Mouse (Mus musculus) retina, embryonic 14.5 days (tissue): Measurements from ENCODE around the gene H60c.
"Not testable (repeated sequence)": the region's sequence is repeated elsewhere in the genome, so short reads cannot be mapped to it uniquely, and the experiment has no call there.

Source experiments
- DNase-seq: peaks from one replicate; pipeline ENCODE4 v3.0.0-alpha.2; 2015; ENCODE audit warnings: low spot score

H60c gene

DNA sequence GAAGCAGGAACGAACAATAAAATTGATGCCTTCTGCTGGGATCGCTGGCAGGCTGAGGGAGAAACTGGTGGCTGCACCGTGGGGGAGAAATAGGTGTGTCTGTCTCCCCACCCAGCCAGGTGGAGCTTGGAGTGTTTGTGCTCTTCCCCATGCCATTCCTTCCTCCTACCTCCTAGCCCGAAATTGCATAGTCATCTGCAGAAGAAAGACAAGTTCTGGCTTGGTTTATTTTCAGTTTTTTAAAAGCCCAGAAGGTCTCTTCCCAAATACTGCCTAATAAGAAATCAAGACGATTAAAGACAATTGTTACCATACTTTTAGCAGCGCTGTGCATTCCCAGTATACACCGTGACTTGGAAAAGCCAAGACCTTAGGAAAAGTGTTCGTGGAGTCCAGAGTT lies at the start of gene H60c:
TSS of gene H60c (minus strand) at position 101 of the 400 bp plus-strand sequence.
- no peak for DNase-seq

DNA sequence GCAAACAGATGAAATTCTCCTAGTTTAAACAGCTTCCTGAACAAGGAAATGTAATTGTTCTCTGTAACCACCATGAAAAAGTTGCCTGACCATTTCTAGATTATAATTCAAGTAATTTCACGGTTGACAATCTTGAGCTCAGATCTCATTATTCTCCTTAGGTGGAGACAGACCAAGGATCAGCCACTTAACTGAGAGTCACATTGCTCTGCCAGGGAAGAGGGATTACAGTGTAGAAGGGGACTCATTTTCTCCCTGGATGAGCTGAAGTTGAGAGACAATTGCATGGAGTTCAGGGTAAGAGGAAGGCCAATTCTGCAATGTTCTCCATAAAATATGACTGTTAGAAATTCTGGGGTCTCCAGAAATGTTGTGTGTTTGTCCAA lies 41.2 kb upstream of the H60c start:
- no peak for DNase-seq

DNA sequence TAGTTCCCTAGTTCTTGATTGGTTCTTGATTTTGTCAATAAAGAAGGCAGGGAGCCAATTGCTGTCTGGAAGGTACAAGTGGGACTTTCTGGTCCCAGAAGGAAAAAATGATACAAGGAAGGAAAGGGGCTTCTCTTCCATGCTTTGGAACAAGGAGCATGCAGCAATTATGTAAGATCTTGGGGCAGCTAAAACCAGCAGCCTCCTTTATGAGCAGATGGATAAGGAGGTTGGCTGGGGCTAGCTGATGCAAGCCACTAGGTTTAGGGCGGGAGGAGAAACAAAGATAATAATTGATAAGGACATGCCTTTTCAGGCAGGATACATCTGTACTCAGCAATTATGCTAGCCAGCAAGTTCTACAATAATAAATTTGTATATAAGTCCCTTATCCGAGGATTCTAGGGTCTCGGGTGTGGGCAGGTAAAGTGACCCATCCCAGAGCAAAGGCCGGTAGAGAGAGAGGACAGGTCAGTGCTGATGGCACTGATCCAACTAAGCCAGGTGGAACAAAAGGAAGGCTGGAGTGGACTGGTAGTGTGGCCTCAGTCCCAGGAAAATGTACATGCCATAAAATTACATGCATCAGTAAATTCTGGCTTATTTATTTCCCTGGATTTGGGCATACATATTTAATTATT lies 40.7 kb upstream of the H60c start:
- no peak for DNase-seq

DNA sequence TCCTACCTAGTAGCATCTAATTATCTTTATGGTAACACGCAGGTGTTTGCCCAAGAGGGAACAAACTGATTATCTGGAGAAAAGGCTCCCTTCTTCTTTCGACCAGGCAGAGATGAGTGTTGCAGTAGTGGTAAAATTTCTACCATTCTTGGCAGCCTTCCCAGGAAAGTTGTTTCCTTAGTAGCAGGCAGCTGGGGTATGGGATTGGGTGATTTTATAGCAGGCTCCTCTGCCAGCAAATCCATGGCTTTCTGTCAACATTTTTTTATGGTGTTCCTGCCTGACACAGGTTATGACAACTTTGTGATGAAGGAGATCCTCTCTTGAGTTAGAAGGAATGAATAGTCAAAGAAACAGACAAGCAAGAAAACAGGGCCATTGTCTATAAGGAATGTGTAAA lies 40.2 kb upstream of the H60c start:
- no peak for DNase-seq

DNA sequence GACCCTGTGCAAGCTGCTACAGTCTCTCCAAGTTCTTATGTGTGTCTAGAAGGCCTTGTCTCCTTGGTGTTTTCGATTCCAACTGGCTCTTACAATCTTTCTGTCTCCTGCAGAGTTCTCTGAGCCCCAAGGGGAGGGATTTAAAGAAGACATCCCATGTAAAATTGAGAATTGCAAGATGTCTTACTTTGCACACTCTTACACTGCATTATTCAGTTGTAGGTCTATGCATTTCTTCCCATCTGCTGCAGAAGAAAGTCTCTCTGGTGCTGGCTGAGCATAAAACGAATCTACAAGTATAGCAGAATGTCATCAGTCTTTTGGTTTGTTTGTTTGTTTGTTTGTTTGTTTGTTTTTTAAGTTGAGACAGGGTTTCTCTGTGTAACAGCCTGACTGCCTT lies 26.4 kb upstream of the H60c start:
- no peak for DNase-seq

DNA sequence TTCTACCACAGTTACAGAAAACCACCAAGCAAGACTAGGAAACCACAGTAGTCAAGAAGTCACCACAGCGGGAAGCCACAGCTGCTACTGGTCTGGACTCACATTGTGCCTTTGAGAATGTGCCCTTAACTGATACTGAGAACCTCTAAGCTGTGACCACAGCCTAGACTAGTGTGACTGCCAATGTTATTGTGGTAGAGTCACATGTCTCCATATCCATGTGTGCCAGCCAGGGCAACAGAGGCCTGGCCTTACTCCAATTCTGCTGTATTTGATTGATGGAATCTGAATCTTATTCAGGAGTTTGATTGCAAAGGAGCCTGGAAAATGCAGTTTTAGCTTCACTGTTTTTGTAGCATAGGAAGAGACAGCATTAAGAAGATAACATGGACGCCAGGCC lies 13.5 kb upstream of the H60c start:
- no peak for DNase-seq

DNA sequence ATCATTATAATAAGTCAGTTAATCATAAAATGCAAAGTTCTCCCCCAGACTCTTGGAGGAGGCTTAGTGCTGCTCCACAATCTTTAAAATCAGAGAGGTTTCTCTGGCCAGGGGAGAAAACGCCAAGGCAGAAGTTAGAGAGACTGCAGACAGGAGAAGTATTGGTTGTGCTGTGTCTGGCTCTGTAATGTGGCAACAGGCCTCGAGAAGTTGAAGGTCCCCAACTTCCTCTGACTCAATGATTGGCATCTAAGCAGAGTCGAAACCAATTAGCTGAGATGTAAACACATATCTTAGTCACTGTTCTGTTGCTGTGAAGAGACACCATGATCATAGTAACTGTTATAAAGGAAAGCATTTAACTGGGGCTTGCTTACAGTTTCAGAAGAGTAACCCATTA lies 6.5 kb upstream of the H60c start:
- no peak for DNase-seq

DNA sequence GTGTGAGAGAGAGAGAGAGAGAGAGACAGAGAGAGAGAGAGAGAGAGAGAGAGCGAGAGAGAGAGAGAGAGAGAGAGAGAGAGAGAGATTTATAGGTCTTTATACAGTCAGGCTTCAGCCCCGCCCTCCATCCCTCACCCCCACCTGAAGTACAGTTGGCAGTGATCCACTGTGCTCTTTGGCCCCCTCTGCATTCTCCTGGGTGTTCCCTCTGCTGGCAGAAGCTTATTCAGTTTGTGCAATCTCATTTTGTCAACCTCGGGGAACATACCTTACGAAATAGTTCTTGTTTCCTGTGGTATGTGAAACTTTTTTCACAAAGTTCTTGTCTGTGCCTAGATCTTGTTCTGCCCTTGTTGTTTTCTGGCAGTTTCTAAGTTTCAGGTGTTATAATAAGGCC lies 3.5 kb upstream of the H60c start:
- DNase-seq = no peak

DNA sequence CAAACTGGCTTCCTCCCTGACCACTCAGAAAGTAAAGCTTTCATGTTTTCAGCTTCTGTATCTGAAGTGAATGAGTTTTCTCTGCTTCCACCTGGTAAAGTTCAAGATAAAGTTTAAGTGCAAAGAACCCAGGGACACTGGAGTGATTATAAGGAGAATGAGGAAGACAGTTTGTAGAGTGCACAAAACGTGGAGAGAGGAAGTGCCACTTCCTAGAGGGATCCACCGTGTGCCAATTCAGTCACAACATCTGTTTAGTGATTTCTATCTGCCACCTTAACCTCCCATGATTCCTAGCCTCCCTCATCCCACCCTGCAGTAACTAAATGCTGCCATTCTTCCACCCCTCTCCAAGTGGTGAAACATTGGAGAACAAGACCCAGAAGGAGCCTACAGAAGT lies 842 bp downstream of the H60c start:
- no peak for DNase-seq

DNA sequence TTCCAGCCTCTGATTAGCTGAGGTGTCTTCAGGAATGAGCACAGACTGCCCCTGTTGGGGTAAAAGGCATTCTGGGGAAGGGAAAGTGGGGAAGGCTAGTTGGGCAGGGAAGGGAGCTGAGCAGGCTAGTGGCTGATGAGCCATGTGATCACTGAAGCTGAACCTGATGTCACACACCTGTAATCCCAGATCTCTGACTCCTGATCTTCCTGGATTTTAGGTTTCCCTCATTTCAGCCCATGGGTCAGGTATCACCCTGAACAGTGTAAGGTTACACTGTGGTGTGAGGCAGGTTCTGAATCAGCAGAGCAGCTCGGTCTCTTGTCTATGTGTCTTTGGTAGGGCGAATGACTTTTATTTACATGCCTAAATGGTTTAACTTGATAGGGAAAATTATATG lies 4.8 kb downstream of the H60c start:
- DNase-seq = no peak

DNA sequence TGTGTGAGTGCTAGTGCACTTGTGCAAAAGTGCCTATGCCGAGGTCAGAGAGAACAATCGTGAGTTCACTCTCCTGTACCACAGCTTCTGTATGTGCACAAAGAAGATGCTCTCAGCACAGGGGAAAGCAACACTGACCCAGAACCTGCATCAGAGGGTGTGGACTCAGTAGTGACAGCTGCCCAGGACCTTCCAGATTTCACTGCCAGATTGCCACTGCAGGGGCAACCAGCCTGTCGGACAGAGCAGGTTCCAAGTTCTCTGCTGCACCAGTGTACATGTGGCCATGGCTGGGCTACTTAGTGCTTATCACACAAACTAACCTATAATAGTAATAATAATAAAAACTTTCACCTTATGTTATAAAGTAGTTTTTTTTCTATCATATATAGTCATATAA lies 10.2 kb downstream of the H60c start:
- no peak for DNase-seq

DNA sequence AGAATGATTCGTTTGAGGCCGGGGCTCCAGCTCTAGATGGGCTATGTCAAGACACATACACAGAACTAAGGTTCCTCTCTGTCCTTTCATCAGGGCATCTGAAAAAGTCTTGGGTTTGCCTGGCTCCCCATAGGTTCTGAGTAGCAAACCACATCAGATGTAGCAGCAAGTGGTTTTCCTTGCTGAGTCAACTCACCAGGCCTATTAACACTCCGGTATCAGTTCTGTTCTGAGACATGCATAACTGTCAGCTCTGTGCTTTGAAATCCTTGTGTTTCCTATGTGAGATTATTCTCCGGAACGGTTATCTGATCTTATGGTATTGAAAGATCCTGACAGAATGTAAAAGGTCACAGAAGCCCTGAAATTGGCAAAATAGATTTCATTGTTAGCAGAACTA lies 29.1 kb downstream of the H60c start:
- DNase-seq = not testable (repeated sequence)

DNA sequence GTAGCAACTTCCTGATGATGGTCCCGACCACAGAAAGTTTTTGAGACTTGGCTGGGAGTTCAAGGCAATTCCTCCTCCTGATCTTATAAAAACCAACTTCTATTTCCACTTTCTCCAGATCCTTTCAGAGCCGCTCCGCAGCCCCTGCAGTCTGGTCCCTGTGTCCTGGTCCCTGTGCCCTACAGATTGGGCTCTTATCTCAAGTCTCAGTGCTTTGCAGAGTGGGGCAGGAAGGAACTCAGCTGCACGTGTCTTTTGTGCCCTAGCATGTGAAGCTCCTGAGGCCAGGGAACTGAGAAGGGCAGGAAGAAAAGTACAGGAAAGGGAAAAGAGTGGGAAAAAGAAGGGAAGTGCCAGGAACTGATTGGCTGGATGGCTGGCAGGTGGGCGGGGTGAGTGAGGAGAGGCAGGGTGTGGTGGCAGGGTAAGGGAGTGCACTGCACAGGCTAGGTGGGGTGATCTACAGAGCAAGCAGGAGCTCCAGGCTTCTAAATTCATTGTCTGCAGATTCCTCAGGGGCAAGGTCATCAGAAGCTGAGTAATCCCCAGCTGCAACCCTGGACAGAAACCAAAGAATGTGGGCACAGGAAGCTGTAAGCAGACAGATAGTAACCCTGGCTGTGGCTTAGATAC lies 30.8 kb downstream of the H60c start:
- DNase-seq = no peak

DNA sequence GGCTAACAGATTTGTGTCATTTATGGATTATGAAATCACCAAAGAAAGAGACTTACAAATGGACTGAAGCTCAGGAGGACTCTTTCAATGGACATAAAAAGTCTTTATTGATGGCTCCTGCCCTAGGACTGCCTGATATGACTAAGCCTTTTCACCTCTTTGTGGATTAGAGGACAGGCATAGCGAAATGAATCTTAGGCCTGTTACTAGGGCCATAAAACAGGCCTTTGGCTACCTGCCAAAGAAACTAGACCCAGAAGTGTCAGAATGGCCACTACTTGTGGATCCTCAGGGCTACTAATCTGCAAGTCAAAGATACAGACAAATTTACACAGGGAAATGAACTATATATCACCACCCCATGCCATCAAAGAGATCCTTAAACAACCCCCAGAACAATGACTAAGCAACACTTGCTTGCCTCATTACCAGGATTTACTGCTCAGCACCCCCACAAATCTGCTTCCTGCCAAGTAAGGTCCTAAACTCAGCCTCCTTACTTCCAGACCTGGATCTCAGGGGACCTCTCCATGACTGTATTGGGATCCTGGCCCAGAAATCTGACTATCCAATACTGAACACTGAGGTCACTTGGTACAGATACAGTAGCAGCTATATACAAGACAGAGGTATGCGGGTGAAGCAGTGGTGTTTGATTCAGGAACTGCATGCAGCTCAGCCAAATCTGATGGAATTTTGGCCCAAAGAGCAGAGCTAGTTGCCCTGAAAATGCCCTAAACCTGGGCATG lies 39.0 kb downstream of the H60c start:
- no peak for DNase-seq
